Mouse (Mus musculus) heart, adult 2 months (tissue): ENCODE measurements around the gene Shq1. TPM values are rescaled to one million over a fixed set of nuclear protein-coding genes. Genes with fewer than 3 reads are reported as not detected.

Experiments used
- DNase-seq, 2 experiments: peaks; one replicate each; pipeline ENCODE4 v3.0.0; 2021
- H3K27ac ChIP-seq: fragments of 200-600 bp; 2 replicates; pipeline ENCODE4 v1.8.1; 2022
- H3K27me3 ChIP-seq: fragments of 200-500 bp; 2 replicates; pipeline ENCODE4 v1.6.1; 2012; ENCODE audit warnings: mild to moderate bottlenecking, low read length, inconsistent platforms, mixed read lengths; ENCODE audit not compliant: control insufficient read depth, insufficient read depth
- H3K36me3 ChIP-seq: fragments of 200-500 bp; 2 replicates; pipeline ENCODE4 v1.6.1; 2012; ENCODE audit warnings: low read length, inconsistent platforms; ENCODE audit not compliant: control insufficient read depth, insufficient read depth
- H3K4me1 ChIP-seq: fragments of 200-500 bp; 2 replicates; pipeline ENCODE4 v1.6.1; 2011; ENCODE audit warnings: low read length; ENCODE audit not compliant: control insufficient read depth, insufficient read depth
- H3K4me3 ChIP-seq: fragments of 200-600 bp; 2 replicates; pipeline ENCODE4 v1.8.1; 2022
- H3K79me2 ChIP-seq: fragments of 200-500 bp; replicated peaks from 2 replicates; pipeline ENCODE4 v1.6.1; 2012; ENCODE audit warnings: mild to moderate bottlenecking, inconsistent platforms, low read length, moderate library complexity, mixed read lengths; ENCODE audit not compliant: control insufficient read depth, insufficient read depth
- H3K9ac ChIP-seq: fragments of 200-500 bp; 2 replicates; pipeline ENCODE4 v1.6.1; 2012; ENCODE audit warnings: low read depth, mild to moderate bottlenecking, control low read depth, inconsistent platforms, low read length, mixed read lengths
- CTCF ChIP-seq: fragments of 200-600 bp; IDR thresholded peaks from 2 replicates; pipeline ENCODE4 v1.8.1; 2022; ENCODE audit warnings: antibody characterized with exemption, mild to moderate bottlenecking, moderate library complexity
- EP300 ChIP-seq: fragments of 200-500 bp; IDR thresholded peaks from 2 replicates; pipeline ENCODE4 v1.6.1; 2011; ENCODE audit warnings: low read depth, low read length, control low read depth; ENCODE audit not compliant: insufficient read depth
- POLR2A ChIP-seq: fragments of 200-500 bp; IDR thresholded peaks from 2 replicates; pipeline ENCODE4 v1.6.1; 2011; ENCODE audit warnings: mild to moderate bottlenecking, low read depth, low read length, control low read depth; ENCODE audit not compliant: insufficient read depth
- WGBS: fragments of 180-500 bp; shearing (Covaris S2); methylation state at CpG from one replicate; pipeline ENCODE4 v1.1.7; 2018; 5-methylcytosine and 5-hydroxymethylcytosine counted together
- intact Hi-C: fragments of 180-260 bp; cut with DNase I; formaldehyde crosslinking; loops from one replicate; pipeline ENCODE4 v1.15.1; 2025
- polyA plus RNA-seq: library from polyadenylated mRNA; depleted of rRNA; stranded (reverse); fragments of >200 nt; gene quantifications from 2 replicates; pipeline ENCODE4 v1.2.3, GENCODE M21; 2012
- total RNA-seq, 2 experiments: library from RNA; stranded (reverse); gene quantifications; 2 replicates each; pipeline ENCODE4 v1.2.3; 2021

Shq1 gene
- total and polyA plus RNA-seq, 3 experiments, result 2.0 to 3.6 (median 3.3) TPM

DNA sequence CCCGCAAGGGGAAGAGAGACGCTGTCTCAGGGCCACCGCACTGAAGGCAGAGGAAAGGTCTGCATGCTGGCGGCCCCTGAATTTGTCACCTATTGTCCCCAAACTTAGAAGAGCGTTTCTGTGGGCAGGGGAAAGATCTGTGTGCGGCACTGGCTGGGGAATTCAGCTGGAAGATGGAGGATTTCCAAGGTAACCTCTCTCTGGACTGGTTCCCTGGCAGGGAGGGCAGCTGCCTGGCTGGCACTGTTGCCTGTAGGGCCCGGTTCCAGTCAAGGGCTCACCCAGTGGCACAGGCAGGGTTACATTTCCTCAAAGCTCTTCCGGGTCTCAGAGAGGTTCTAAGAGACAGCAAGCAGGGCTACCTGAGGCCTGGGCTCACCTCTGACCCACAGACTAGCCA lies 138.6 kb downstream of the Shq1 start:
- peak; percentile 34 to 36 for DNase-seq
- H3K4me3 ChIP-seq, result no peak overlapping the region

DNA sequence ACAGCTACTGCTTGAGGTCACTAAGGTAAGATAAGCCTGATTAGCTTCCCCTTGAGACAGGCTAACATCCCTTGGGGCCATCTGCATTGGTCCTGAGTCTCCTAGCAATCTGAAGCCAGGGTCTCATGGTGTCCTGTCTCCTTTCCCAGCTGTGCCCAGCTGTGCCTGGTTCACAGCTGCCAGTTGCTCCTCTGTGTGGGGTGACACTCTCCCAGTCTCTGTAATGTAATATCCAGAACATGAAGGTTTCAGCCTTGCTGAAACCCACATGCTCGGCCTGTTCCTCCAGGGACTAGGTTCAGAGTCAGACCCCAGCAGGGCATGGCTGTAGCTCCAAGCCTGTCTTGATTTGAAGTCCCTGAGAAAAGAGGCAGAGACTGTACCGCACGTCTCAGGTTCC lies 141.3 kb downstream of the Shq1 start:
- TF ChIP-seq POLR2A (no peak), EP300 (no peak), CTCF (no peak)
- no peak for DNase-seq
- H3K27ac ChIP-seq, result no peak overlapping the region
- no peak overlapping the region for H3K9ac ChIP-seq
- no peaks in the 10 kb centered on the region for H3K79me2 ChIP-seq
- intact Hi-C loops, result loop anchor here (5.0 kb wide), 1 partner anchor 42 kb away; no protein-coding TSS in a partner anchor
- H3K36me3 ChIP-seq, result no peaks in the 10 kb centered on the region
- no peak overlapping the region for H3K4me3 ChIP-seq
- WGBS, result 86% methylated on average over 3 of the region's 3 CpGs
- no peaks in the 10 kb centered on the region for H3K27me3 ChIP-seq
- no peaks in the 10 kb centered on the region; the same call in 1 of the 2 replicates for H3K4me1 ChIP-seq

More for the DNA sequence above, 138.6 kb downstream of the Shq1 start:
- Histone ChIP-seq H3K36me3 (no peaks in the 10 kb centered on the region), H3K79me2 (no peaks in the 10 kb centered on the region), H3K4me1 (no peaks in the 10 kb centered on the region; the same call in 1 of the 2 replicates), H3K27me3 (no peaks in the 10 kb centered on the region), H3K27ac (no peak overlapping the region), H3K9ac (no peak overlapping the region)
- no peak for TF ChIP-seq POLR2A
- no peak for TF ChIP-seq EP300
- no peak for TF ChIP-seq CTCF
- 65% methylated on average over 8 of the region's 8 CpGs for WGBS
- intact Hi-C loops, result no loop called here

DNA sequence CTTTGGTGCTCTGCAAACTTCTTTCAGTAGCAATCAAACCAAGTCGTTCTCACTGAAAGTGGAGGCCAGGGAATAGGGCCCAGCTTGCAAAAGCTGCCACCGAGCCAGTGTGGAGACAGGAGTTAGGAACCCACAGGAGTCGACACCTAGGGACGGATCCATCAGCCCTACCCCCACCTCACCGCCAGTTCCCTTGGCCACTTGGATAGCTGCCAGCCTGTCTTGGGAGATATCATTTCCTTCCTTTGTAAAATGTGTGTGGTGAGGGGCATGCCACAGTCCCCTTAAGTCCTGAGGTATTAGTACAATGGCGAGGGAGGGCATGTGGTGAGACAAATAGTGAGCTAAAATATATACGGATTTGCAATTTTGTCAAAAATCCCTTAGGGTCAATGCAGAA lies 142.4 kb downstream of the Shq1 start:
- WGBS, result 42% methylated on average over 7 of the region's 7 CpGs
- TF ChIP-seq EP300 (no peak), CTCF (no peak), POLR2A (no peak)
- H3K36me3 ChIP-seq, result no peaks in the 10 kb centered on the region
- H3K9ac ChIP-seq, result no peak overlapping the region
- H3K4me3 ChIP-seq, result no peak overlapping the region
- no peaks in the 10 kb centered on the region for H3K27me3 ChIP-seq
- intact Hi-C loops, result loop anchor here (1.0 to 5.0 kb wide), 2 partner anchors 41 to 724 kb away; no protein-coding TSS in a partner anchor
- no peak for DNase-seq
- H3K27ac ChIP-seq, result no peak overlapping the region
- no peaks in the 10 kb centered on the region for H3K79me2 ChIP-seq
- no peaks in the 10 kb centered on the region; the same call in 1 of the 2 replicates for H3K4me1 ChIP-seq

DNA sequence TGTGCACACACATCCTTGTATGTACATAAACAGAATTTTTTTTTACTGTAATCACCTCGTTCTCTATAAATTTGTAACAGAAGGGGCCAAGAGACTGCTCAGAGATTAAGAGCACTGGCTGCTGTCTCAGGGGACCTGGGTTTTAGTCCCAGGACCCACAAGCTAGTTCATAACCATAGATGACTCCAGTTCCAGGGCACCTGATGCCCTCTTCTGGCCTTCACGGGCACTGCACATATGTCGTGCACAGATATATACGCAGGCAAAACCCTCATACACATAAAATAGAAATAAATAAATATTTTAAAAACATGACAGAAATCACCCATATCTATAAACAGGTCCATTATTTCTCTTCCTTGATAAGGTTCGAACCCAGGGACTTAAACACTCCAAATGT lies 143.0 kb downstream of the Shq1 start:
- H3K9ac ChIP-seq, result no peak overlapping the region
- no peak overlapping the region for H3K4me3 ChIP-seq
- H3K27ac ChIP-seq, result no peak overlapping the region
- H3K36me3 ChIP-seq, result no peaks in the 10 kb centered on the region
- no peaks in the 10 kb centered on the region for H3K27me3 ChIP-seq
- H3K4me1 ChIP-seq, result no peaks in the 10 kb centered on the region; the same call in 1 of the 2 replicates
- TF ChIP-seq CTCF (peak; percentile 77), EP300 (no peak)
- WGBS, result 90% methylated on average over 5 of the region's 5 CpGs
- DNase-seq, result peak in 1 of 2 experiments; percentile 33
- intact Hi-C loops, result loop anchor here (1.0 to 5.0 kb wide), 2 partner anchors 41 to 724 kb away; no protein-coding TSS in a partner anchor
- no peaks in the 10 kb centered on the region for H3K79me2 ChIP-seq

DNA sequence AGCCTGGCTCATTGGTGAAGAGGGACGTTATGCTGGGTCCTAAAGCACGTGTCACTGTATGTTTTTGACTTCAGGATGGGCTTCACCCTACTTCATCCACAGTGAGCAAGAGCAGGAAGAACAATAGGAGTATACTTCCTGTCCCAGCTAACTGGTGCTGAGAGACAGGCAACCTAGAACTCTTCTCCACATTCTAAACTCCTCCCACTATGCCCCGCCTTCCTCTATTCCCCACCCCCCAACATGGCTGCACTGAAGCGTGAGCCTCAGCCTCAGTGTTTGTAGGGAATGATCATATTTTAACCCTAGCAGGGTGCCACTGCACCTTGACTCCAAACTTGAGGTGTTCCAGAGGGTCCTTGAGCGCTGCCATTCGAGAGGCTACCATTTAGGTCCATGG lies 143.8 kb downstream of the Shq1 start:
- no peak overlapping the region for H3K4me3 ChIP-seq
- DNase-seq, result no peak
- H3K9ac ChIP-seq, result no peak overlapping the region
- WGBS, result 75% methylated on average over 6 of the region's 6 CpGs
- no peaks in the 10 kb centered on the region; the same call in 1 of the 2 replicates for H3K4me1 ChIP-seq
- H3K36me3 ChIP-seq, result no peaks in the 10 kb centered on the region
- TF ChIP-seq CTCF, result no peak
- no peak for TF ChIP-seq EP300
- no peak for TF ChIP-seq POLR2A
- no peak overlapping the region for H3K27ac ChIP-seq
- no peaks in the 10 kb centered on the region for H3K27me3 ChIP-seq
- H3K79me2 ChIP-seq, result no peaks in the 10 kb centered on the region
- intact Hi-C loops, result loop anchor here (5.0 kb wide), 1 partner anchor 40 kb away; no protein-coding TSS in a partner anchor

DNA sequence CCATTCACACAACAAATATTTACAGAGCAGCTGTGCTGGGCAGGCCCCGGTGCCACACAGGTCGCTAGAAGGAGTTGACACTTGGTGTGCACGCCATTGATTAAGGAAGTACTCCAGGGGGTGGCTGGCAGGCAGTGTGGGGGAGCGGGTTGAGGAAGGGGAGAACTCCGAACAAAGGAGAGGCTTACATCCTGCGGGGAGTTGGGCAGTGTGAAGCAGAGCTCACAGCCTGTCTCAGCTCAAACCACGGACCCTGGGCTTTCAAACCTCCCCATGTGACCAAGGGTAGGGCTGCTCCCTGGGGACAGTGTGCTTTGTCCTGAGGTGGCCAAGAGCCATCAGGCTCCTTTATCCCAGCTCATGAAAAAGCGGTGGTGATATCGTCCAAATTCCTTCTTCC lies 144.9 kb downstream of the Shq1 start:
- no peak for DNase-seq
- no peak overlapping the region for H3K9ac ChIP-seq
- WGBS, result 11% methylated on average over 9 of the region's 9 CpGs
- intact Hi-C loops, result loop anchor here (5.0 kb wide), 1 partner anchor 39 kb away; no protein-coding TSS in a partner anchor
- H3K4me1 ChIP-seq, result no peaks in the 10 kb centered on the region; the same call in 1 of the 2 replicates
- H3K79me2 ChIP-seq, result no peaks in the 10 kb centered on the region
- no peaks in the 10 kb centered on the region for H3K27me3 ChIP-seq
- no peak overlapping the region for H3K27ac ChIP-seq
- no peak overlapping the region for H3K4me3 ChIP-seq
- no peaks in the 10 kb centered on the region for H3K36me3 ChIP-seq
- TF ChIP-seq CTCF (no peak), EP300 (no peak)
